Mouse (Mus musculus): ENCODE data around the gene Susd3. TPM values are rescaled to one million over a fixed set of nuclear protein-coding genes. Genes with fewer than 3 reads are reported as not detected.
A peak's percentile ranks its signal among the peaks of the same experiment; 100 is the strongest.

The Susd3 gene
- total RNA-seq, 2 experiments from 2014 or later = 8.2 to 11.3 TPM

GRCm38 (mm10) chr13:49247232-49247739, 1.2 kb downstream of the Susd3 start:
- no peak for DNase-seq (ENCODE audit: low spot score in 2 of 2)

- DNase-seq (ENCODE audit: low spot score in 2 of 2) = no peak
These were observed 1.9 kb downstream of the Susd3 start for GRCm38 (mm10) chr13:49246626-49247025.

- DNase-seq (ENCODE audit: low spot score in 2 of 2) = no peak
These were observed 2.5 kb downstream of the Susd3 start for GRCm38 (mm10) chr13:49246011-49246410.

GRCm38 (mm10) chr13:49245251-49245650, 3.3 kb downstream of the Susd3 start:
- no peak for DNase-seq (ENCODE audit: low spot score in 2 of 2)

- no peak for DNase-seq (ENCODE audit: low spot score in 2 of 2)
These were observed 5.0 kb downstream of the Susd3 start for GRCm38 (mm10) chr13:49243492-49243891.

- no peak for DNase-seq (ENCODE audit: low spot score in 2 of 2)
These were observed 6.0 kb downstream of the Susd3 start for GRCm38 (mm10) chr13:49242321-49243065.

- no peak for DNase-seq (ENCODE audit: low spot score in 2 of 2)
These were observed 9.8 kb downstream of the Susd3 start for GRCm38 (mm10) chr13:49238737-49239136.

GRCm38 (mm10) chr13:49237617-49238016, 10.9 kb downstream of the Susd3 start:
- no peak for DNase-seq (ENCODE audit: low spot score in 2 of 2)

- DNase-seq (ENCODE audit: low spot score in 2 of 2) = no peak
These were observed 13.8 kb downstream of the Susd3 start for GRCm38 (mm10) chr13:49234711-49235110.

- DNase-seq (ENCODE audit: low spot score in 2 of 2) = no peak
These were observed 14.5 kb downstream of the Susd3 start for GRCm38 (mm10) chr13:49233792-49234572.

- DNase-seq (ENCODE audit: low spot score in 2 of 2) = no peak
These were observed 22.9 kb downstream of the Susd3 start for GRCm38 (mm10) chr13:49225633-49226032.

- no peak for DNase-seq (ENCODE audit: low spot score in 2 of 2)
These were observed 23.3 kb downstream of the Susd3 start for GRCm38 (mm10) chr13:49225159-49225558.

- DNase-seq (ENCODE audit: low spot score in 2 of 2) = no peak
These were observed 23.8 kb downstream of the Susd3 start for GRCm38 (mm10) chr13:49224729-49225128.

GRCm38 (mm10) chr13:49224314-49224713, 24.2 kb downstream of the Susd3 start:
- DNase-seq (ENCODE audit: low spot score in 2 of 2) = no peak

- no peak for DNase-seq (ENCODE audit: low spot score in 2 of 2)
These were observed 27.6 kb downstream of the Susd3 start for GRCm38 (mm10) chr13:49220912-49221311.

GRCm38 (mm10) chr13:49219367-49219766, 29.1 kb downstream of the Susd3 start:
- DNase-seq (ENCODE audit: low spot score in 2 of 2) = no peak

GRCm38 (mm10) chr13:49218651-49219050, 29.9 kb downstream of the Susd3 start:
- DNase-seq (ENCODE audit: low spot score in 2 of 2) = no peak

GRCm38 (mm10) chr13:49216808-49217561, 31.5 kb downstream of the Susd3 start:
- DNase-seq (ENCODE audit: low spot score in 2 of 2) = no peak

GRCm38 (mm10) chr13:49216220-49216552, 32.3 kb downstream of the Susd3 start:
- no peak for DNase-seq (ENCODE audit: low spot score in 2 of 2)

GRCm38 (mm10) chr13:49215504-49216219, 32.8 kb downstream of the Susd3 start, which contains the start of gene Card19:
TSS of gene Card19 (minus strand) at chr13:49216037.
- peak; percentile 77 to 92 for DNase-seq (ENCODE audit: low spot score in 2 of 2)

GRCm38 (mm10) chr13:49215128-49215503, 33.4 kb downstream of the Susd3 start:
- DNase-seq (ENCODE audit: low spot score in 2 of 2) = no peak

All from adrenal gland, postnatal 4 days (tissue).